Mouse (Mus musculus) ES-E14 (cell line): ENCODE data around the gene Efna5.

Experiments
- CHD2 ChIP-seq: IDR thresholded peaks from 2 replicates; pipeline ENCODE4 v1.6.1; 2014; ENCODE audit warnings: mild to moderate bottlenecking, low read depth, low read length, inconsistent platforms
- HCFC1 ChIP-seq: IDR thresholded peaks from 2 replicates; pipeline ENCODE4 v1.6.1; 2012; ENCODE audit warnings: low read length, inconsistent platforms, borderline replicate concordance; ENCODE audit not compliant: insufficient read depth
- MAFK ChIP-seq: IDR thresholded peaks from 2 replicates; pipeline ENCODE4 v1.6.1; 2014; ENCODE audit warnings: mild to moderate bottlenecking, low read depth, low read length, inconsistent platforms; ENCODE audit not compliant: insufficient read depth
- ZC3H11A ChIP-seq: IDR thresholded peaks from 2 replicates; pipeline ENCODE4 v1.6.1; 2012; ENCODE audit warnings: low read depth, mild to moderate bottlenecking, inconsistent platforms, low read length, borderline replicate concordance
- ZNF384 ChIP-seq: IDR thresholded peaks from 2 replicates; pipeline ENCODE4 v1.6.1; 2012; ENCODE audit warnings: low read depth, low read length, inconsistent platforms

DNA sequence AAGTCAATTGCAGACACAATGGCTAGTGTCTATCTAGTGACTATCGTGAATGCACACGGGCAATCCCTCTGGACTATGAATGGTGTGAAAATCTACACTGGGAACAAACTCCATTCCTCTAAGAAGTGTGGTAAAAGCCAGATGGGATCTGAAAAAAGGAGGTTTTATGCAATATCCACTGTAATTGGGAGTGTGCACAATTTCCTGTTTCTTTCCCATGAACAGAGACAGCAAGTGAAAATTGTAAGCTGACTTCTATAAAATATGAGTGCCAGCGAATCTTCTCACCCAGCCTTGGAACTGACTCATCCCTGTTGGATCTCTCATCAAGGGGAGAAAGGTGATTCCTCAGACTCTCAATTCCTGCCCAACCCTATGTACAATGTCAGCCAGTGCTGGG is 83.8 kb downstream of the Efna5 start:
- TF ChIP-seq ZC3H11A: no peak
- TF ChIP-seq MAFK: no peak
- TF ChIP-seq CHD2: no peak
- no peak for TF ChIP-seq ZNF384
- TF ChIP-seq HCFC1: no peak
